Mouse (Mus musculus) left cerebral cortex, postnatal 25 days (tissue): ENCODE measurements around the gene Cpa4. TPM values are rescaled to one million over a fixed set of nuclear protein-coding genes. Genes with fewer than 3 reads are reported as not detected.
A peak's percentile ranks its signal among the peaks of the same experiment; 100 is the strongest.

Experiments used
- DNase-seq, 2 experiments: peaks; one replicate each; pipeline ENCODE4 v3.0.0; 2022; ENCODE audit warnings: low spot score in 2 of 2, mixed read lengths in 1 of 2
- intact Hi-C: fragments of 180-260 bp; cut with DNase I; formaldehyde crosslinking; loops from one replicate; pipeline ENCODE4 v1.15.1; 2025
- total RNA-seq, 2 experiments: library from RNA; stranded (reverse); gene quantifications; 2 replicates each; pipeline ENCODE4 v1.2.3; 2021

Gene Cpa4
- under 1 TPM; 0.16 to 0.18 TPM for total RNA-seq

DNA sequence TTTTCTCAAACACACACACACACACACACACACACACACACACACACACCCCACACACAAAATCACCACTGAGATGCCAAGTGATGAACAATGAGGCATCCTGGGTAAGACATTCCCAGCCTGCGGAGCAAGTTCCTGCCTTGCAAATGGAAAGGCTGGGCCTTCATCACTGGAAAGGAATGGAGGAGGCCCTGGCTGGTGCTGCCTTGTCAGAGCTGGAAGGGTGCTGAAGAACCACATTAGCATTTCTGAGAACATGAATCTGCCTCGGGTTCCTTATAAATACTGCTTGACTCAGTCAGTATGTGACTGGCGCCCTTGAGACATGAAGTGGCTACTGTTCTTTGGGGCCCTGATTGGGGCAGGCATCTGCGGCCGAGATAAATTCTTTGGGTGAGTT lies at the start of gene Cpa4:
Gene Cpa4 (plus strand): TSS at position 301 of the 400 bp plus-strand sequence.
- no peak for DNase-seq
- intact Hi-C loops = no loop called here

DNA sequence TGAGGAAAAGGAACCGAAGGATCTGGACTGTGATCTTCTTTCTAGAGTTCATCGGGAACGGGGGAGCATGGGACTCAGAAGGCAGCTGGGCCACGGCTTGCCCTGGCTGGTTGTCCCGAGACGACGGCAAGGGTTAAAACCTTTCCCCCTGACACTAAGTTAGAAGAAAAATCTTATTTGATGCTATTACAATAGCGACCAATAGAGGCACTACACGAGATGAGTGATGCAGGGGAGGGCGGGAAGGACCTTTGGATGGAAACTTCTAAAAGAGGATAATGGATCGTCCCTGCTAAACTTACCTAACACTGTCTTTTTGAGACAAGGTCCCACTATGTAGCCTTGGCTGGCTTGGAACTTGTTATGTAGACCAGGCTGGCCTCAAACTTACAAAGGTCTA lies 47.8 kb upstream of the Cpa4 start:
- no peak for DNase-seq
- intact Hi-C loops = no loop called here

- intact Hi-C loops = no loop called here
- DNase-seq = no peak
Observed at GRCm38 (mm10) chr6:30525456-30526332, 42.5 kb upstream of the Cpa4 start.

DNA sequence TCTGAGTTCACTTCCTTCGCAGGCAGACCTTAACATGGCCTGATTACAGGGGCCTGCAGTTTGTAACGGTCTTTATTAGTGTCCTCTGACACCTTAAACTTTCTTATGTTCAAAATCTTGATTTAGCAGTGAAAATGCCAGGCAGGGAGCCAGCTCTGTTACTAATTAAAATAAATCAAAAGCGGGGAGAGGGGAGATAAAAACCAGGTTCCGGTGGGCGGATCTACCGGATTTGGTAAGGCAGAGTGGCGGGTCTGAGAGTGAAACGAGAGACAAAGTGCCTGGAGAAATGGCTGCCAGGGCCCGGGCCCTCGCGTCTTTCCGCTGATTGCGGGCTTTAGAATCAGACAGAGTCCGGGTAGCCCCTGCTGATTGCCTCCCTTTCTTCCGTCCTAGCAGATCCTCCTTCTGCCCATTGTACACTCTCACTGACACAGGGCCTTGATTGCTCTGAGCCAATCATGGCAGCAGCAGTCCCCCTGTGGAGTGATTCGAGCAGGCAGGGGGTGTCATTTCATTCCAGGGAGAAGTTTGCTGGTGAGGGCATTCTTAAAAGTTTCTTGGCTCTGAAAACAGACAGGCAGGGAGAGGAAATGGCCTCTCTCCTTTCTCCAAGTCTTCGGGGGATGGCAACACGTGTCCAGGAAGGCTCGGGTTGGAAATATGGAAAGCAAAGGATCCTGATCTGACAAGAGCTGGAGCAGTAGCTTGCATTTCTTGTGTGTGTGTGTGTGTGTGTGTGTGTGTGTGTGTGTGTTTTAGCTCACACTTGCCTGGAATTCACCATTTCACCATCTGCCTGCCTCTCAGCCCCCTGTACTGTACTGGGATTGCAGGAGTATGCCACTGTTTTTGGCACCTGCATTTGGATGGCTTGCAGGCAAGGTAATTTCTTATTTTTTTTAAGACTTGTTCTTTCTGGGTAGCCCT lies 41.3 kb upstream of the Cpa4 start:
- intact Hi-C loops = no loop called here

GRCm38 (mm10) chr6:30528800-30529199 lies 39.4 kb upstream of the Cpa4 start:
- intact Hi-C loops = no loop called here
- DNase-seq = peak in 1 of 2 experiments; percentile 69

More for the DNA sequence above, 41.3 kb upstream of the Cpa4 start:
- no peak for DNase-seq

DNA sequence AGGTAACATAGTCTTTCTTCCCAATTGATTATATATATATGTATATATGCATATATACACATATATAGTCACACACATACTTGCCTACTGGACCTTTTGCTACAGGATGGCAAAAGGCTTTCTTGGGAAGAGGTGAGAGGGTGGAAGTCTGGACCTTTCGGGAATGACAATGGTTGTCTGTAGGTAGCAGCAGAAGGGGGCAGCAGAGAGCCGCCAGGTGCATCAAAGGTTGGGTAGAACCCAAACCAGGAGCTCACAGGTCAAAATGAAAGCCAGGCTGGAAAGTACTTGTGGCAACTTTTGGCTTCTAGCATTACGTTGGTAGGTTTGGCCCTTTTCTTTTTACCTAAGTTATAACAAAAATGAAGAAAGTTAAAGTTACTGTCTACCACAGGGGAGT lies 32.8 kb upstream of the Cpa4 start:
- no peak for DNase-seq
- intact Hi-C loops = loop anchor here (5.0 kb wide), 1 partner anchor 447 kb away; no protein-coding TSS in a partner anchor

DNA sequence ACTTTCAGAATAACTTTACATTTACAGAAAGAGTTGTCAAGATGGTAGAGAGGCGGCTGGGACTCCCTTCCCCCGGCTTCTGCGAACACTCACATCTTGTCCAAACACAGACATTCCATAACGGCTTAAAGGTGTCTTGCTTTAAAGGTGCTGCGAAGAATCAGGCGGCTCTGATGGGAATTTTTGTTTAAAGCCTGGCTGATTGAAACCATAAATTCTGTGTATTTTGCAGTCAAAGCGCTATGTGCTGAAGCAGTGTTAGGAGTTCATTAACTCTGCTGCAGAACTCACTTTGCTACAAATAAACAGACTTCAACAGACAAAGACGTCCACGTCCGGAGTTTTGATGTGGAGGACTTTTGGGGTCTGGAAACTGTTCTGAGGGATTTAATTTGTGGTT lies 29.9 kb upstream of the Cpa4 start:
- DNase-seq = peak in 1 of 2 experiments; percentile 70
- intact Hi-C loops = loop anchor here (5.0 kb wide), 1 partner anchor 444 kb away; no protein-coding TSS in a partner anchor

- no peak for DNase-seq
- intact Hi-C loops = loop anchor here (5.0 kb wide), 1 partner anchor 444 kb away; no protein-coding TSS in a partner anchor
Observed at GRCm38 (mm10) chr6:30538800-30539199, 29.4 kb upstream of the Cpa4 start.

DNA sequence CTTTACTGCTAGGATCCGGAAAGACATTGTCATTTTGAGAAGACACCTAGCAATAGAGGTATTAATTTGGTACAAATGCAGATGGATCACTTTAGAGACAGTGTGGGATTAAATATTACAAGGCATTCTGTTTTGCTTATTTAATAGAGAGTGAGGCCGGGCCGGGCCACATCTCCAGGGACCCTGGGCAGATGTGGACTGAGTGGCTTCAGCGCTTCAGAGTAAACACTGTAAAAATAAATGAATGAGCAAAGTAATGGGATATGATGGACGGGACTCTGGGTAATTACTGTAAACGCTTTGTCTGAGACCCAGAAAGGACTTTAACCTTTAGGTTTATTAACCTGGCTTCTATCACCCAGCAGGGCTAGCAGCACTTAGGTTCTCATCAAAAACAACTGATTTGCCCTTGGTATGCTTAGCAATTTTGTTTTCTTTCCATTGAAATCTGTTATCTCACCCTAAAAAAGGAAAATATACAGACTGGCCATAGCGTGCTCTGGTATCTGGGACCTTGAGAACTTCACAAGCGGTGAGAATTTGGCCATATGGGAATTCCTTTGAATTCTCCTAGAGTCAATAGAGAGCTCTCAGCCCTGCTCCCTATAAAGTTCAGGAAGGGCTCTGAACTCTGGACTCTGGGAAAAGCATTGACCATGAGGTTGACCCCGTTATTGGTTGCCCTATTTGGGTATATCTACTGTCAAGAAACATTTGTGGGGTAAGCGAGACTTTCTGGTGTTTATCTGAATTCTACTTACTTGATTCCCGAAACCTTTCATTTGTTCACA lies 27.0 kb upstream of the Cpa4 start, which contains the start of gene Cpa2:
Gene Cpa2 (plus strand): TSS at position 574 of the 791 bp plus-strand sequence.
- intact Hi-C loops = no loop called here
- no peak for DNase-seq

GRCm38 (mm10) chr6:30542277-30542676 lies 25.9 kb upstream of the Cpa4 start:
- DNase-seq = no peak
- intact Hi-C loops = no loop called here

GRCm38 (mm10) chr6:30543077-30543476 lies 25.1 kb upstream of the Cpa4 start:
- no peak for DNase-seq
- intact Hi-C loops = no loop called here

GRCm38 (mm10) chr6:30543851-30544250 lies 24.3 kb upstream of the Cpa4 start:
- intact Hi-C loops = no loop called here
- no peak for DNase-seq

GRCm38 (mm10) chr6:30545689-30546088 lies 22.5 kb upstream of the Cpa4 start:
- intact Hi-C loops = loop anchor here (2.0 to 5.0 kb wide), 4 partner anchors 37 to 147 kb away; partner anchors contain the start of genes Cep41, Klhdc10, Ssmem1 and Tmem209
- DNase-seq = peak in 1 of 2 experiments; percentile 89

- peak in 1 of 2 experiments; percentile 61 for DNase-seq
Observed at GRCm38 (mm10) chr6:30546571-30547273, 21.4 kb upstream of the Cpa4 start.

DNA sequence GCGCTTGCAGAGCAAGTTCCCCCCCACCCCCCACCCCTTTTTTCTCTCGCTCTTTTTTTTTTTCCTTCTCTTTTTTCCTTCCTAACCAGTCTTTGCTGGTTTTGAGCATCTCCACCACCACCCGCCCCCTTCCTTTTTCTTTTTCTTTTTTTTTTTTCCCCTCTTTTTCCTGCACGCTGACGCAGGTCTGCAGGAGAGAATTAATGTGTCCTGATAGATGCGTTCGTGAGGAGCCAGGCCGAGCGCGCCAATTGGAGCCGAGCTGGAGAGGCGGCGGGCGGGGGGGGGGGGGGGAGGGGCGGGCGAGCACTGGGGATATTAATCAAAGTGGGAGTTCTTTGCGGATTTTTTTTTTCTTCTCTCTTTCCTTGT lies 20.9 kb upstream of the Cpa4 start:
- intact Hi-C loops = loop anchor here (2.0 to 5.0 kb wide), 4 partner anchors 38 to 145 kb away; partner anchors contain the start of genes Cep41, Klhdc10, Ssmem1 and Tmem209
- DNase-seq = peak in 1 of 2 experiments; percentile 37

More at GRCm38 (mm10) chr6:30546571-30547273, 21.4 kb upstream of the Cpa4 start:
- intact Hi-C loops = loop anchor here (2.0 to 5.0 kb wide), 4 partner anchors 38 to 146 kb away; partner anchors contain the start of genes Cep41, Klhdc10, Ssmem1 and Tmem209

- intact Hi-C loops = loop anchor here (2.0 to 5.0 kb wide), 4 partner anchors 39 to 145 kb away; partner anchors contain the start of genes Cep41, Klhdc10, Ssmem1 and Tmem209
- DNase-seq = peak in 1 of 2 experiments; percentile 33
Observed at GRCm38 (mm10) chr6:30547656-30548306, 20.4 kb upstream of the Cpa4 start.

GRCm38 (mm10) chr6:30549231-30549761 lies 18.9 kb upstream of the Cpa4 start:
- DNase-seq = peak in 1 of 2 experiments; percentile 39
- intact Hi-C loops = loop anchor here (5.0 kb wide), 3 partner anchors 87 to 147 kb away; partner anchors contain the start of genes Cep41 and Klhdc10
